Mouse (Mus musculus) erythroblast, embryonic 14.5 days (primary cell): Measurements from ENCODE around the gene Ffar3.

Experiments used
- GATA1 ChIP-seq: IDR thresholded peaks from 2 replicates; pipeline ENCODE4 v1.6.1; 2012; ENCODE audit warnings: low read length, inconsistent platforms, mixed read lengths
- TAL1 ChIP-seq: IDR thresholded peaks from 3 replicates; pipeline ENCODE4 v1.6.1; 2012; ENCODE audit warnings: low read length, inconsistent platforms, mixed read lengths

DNA sequence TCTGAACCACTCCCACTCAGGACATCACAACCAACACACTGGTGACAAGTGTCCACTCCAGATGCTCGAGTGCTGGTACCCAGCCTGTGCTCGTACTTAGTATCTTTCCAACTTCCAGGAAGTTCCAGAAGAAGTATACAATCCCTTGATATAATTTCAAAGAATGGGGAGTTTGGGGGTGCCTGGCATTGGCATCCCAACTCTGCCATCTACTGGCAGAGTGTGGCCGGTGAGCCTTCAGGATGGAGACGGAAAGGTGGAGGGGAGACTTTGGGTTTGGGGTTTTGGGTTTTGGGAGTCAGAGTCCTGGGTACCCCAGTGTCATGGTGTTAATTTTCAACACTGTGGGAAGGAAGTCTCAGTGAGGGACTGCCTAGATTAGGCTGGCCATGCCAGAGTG is 48.1 kb upstream of the Ffar3 start:
- TF ChIP-seq TAL1 (no peak), GATA1 (no peak)
